Mouse (Mus musculus) kidney, postnatal 0 days (tissue): Measurements from ENCODE around the gene Rnpep. TPM values are rescaled to one million over a fixed set of nuclear protein-coding genes. Genes with fewer than 3 reads are reported as not detected.

ENCODE experiments used
- ATAC-seq: fragments of 200-750 bp; cut with Nextera tagmentation; replicated peaks from 2 replicates; pipeline ENCODE4 v1.8.0; 2017; ENCODE audit warnings: low read depth, moderate number of reproducible peaks, moderate TSS enrichment, moderate library complexity; ENCODE audit not compliant: low FRiP score
- DNase-seq: peaks from one replicate; pipeline ENCODE4 v3.0.0-alpha.2; 2016; ENCODE audit warnings: low spot score
- H3K27ac ChIP-seq: fragments of 300-500 bp; sonication (generic); 2 replicates; pipeline ENCODE4 v1.5.1; 2014; ENCODE audit warnings: mild to moderate bottlenecking
- H3K27me3 ChIP-seq: fragments of 300-500 bp; sonication (generic); 2 replicates; pipeline ENCODE4 v1.6.1; 2014; ENCODE audit warnings: low read length, mixed read lengths; ENCODE audit not compliant: insufficient read depth
- H3K36me3 ChIP-seq: fragments of 300-500 bp; sonication (generic); 2 replicates; pipeline ENCODE4 v1.6.1; 2014; ENCODE audit warnings: low read length, mixed read lengths; ENCODE audit not compliant: insufficient read depth
- H3K4me1 ChIP-seq: fragments of 300-500 bp; sonication (generic); replicated peaks from 2 replicates; pipeline ENCODE4 v1.6.1; 2014; ENCODE audit warnings: antibody characterized with exemption, low read length, mixed read lengths; ENCODE audit not compliant: insufficient read depth
- H3K4me2 ChIP-seq: fragments of 300-500 bp; sonication (generic); 2 replicates; pipeline ENCODE4 v1.6.1; 2014; ENCODE audit warnings: mild to moderate bottlenecking, low read length, moderate library complexity, mixed read lengths
- H3K4me3 ChIP-seq: fragments of 300-500 bp; sonication (generic); replicated peaks from 2 replicates; pipeline ENCODE4 v1.5.1; 2014; ENCODE audit warnings: low read depth, low read length
- H3K9ac ChIP-seq: fragments of 300-500 bp; sonication (generic); 2 replicates; pipeline ENCODE4 v1.6.1; 2014; ENCODE audit warnings: low read depth, low read length
- H3K9me3 ChIP-seq: fragments of 300-500 bp; sonication (generic); replicated peaks from 2 replicates; pipeline ENCODE4 v1.6.1; 2016; ENCODE audit warnings: low read length, inconsistent platforms, mixed read lengths
- CTCF ChIP-seq: IDR thresholded peaks from 2 replicates; pipeline ENCODE4 v1.5.1; 2016; ENCODE audit warnings: antibody characterized with exemption, low read depth, mild to moderate bottlenecking, moderate library complexity
- WGBS: fragments of 180-500 bp; shearing (Covaris S2); extraction: QIAGEN DNeasy Blood & Tissue Kit; methylation state at CpG from one replicate; pipeline ENCODE4 v1.1.7; 2014; 5-methylcytosine and 5-hydroxymethylcytosine counted together
- polyA plus RNA-seq: library from polyadenylated mRNA; unstranded; fragments of >200 nt; fragmentation: Nextera tagmentation; extraction: Ambion mirVana; gene quantifications from 2 replicates; pipeline ENCODE4 v1.2.1, GENCODE M21; 2015

The Rnpep gene
- polyA plus RNA-seq, 1 experiment from 2014 or later, result 56.5 TPM

DNA sequence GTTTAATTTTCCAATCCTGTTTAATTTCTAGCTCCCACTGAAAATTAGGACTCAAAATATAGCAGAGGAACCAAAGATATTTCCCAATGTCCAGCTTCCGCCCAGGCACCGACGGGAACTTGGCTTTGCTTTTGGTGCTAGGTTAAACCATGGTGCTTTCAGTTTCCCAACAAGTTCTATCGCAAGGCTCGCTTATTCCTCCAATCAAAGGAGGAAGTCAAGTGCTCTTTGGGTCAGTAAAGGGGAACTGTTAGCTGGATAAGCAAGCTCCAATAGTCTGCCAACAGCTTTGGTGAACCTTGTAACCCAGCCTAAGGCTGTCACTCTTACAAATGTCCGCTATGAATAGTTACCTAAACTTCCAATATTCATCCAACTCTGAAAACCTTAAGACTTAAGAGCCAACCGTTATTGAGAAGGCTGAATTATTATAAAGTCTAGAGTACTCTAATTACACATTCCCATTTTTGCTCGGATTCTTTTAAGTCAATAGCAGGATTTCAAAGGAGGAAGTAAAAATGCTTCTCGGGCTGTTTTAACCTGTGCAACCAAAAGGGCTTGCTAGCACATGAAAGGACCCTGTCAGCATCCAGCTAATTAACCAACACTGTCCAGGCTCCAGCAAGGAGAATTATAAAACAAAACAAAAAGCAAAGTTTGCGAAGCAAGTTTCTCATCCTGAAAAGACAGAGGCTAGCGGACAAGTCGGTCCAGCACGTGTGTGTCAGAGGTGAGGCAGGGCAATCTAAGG lies 1.2 kb downstream of the Rnpep start:
- no peak for ATAC-seq
- WGBS, result 30% methylated on average over 13 of the region's 13 CpGs
- TF ChIP-seq CTCF, result no peak

DNA sequence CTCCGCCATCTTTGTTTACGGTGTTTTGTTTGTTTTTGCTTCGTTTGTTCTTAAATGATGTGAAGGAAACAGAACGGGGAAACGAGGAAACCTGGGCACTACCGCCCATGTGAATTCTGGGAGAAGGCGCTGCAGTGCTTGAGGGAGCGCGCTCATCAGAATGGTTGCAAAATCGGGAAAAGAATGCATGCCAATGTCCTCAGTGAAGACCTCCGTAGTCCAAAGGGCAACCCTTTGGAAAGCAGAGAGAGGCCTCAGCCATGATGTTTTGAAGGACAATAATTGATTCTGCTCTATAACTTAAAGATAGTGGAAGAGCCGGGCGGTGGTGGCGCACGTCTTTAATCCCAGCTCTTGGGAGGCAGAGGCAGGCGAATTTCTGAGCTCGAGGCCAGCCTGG lies 2.0 kb downstream of the Rnpep start:
- Histone ChIP-seq H3K27ac (no peak overlapping the region), H3K4me1 (no peaks in the 10 kb centered on the region), H3K4me3 (no peak overlapping the region), H3K4me2 (no peak overlapping the region), H3K9ac (no peak overlapping the region), H3K27me3 (no peaks in the 10 kb centered on the region), H3K36me3 (peaks cover 16% of the 10 kb centered on the region), H3K9me3 (no peaks in the 10 kb centered on the region)
- no peak for TF ChIP-seq CTCF
- DNase-seq (no peak), ATAC-seq (no peak)
- whole genome bisulfite sequencing, result 97% methylated on average over 17 of the region's 17 CpGs

More for the DNA sequence above, 1.2 kb downstream of the Rnpep start:
- peak overlapping the region; percentile 87 for H3K27ac ChIP-seq
- H3K9ac ChIP-seq, result peak overlapping the region; percentile 89
- H3K4me1 ChIP-seq, result no peaks in the 10 kb centered on the region
- no peaks in the 10 kb centered on the region for H3K27me3 ChIP-seq
- peak; percentile 37 for DNase-seq
- H3K36me3 ChIP-seq, result peaks cover 10% of the 10 kb centered on the region; the same call in 1 of the 2 replicates
- H3K4me3 ChIP-seq, result peak overlapping the region; percentile 74
- H3K9me3 ChIP-seq, result no peaks in the 10 kb centered on the region
- peak overlapping the region; percentile 80 for H3K4me2 ChIP-seq

DNA sequence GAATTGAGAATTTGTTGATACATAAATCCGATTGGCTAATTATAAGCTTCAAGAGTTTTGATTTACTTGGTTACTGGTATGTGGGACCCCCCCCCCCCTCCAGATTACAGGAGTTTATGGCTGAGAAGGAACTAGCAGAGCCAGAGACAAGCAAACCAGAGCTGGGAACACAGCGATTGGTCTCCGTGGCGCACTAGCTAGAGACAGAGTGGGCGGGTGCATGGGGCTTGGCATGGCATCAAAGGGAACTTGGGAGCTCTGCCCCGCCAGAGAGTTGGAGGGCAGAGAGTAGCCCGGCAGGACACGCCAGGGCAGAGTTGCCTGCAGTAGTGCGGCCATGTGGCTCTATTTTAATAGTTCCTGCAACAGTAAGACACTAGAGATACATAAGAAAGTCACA lies 3.2 kb downstream of the Rnpep start:
- DNase-seq (peak; percentile 28), ATAC-seq (no peak)
- Histone ChIP-seq H3K27ac (no peak overlapping the region), H3K4me3 (no peak overlapping the region), H3K9me3 (no peaks in the 10 kb centered on the region), H3K4me1 (no peaks in the 10 kb centered on the region), H3K36me3 (peaks cover 19% of the 10 kb centered on the region), H3K4me2 (no peak overlapping the region), H3K27me3 (no peaks in the 10 kb centered on the region), H3K9ac (no peak overlapping the region)
- 69% methylated on average over 9 of the region's 9 CpGs for WGBS
- no peak for TF ChIP-seq CTCF

DNA sequence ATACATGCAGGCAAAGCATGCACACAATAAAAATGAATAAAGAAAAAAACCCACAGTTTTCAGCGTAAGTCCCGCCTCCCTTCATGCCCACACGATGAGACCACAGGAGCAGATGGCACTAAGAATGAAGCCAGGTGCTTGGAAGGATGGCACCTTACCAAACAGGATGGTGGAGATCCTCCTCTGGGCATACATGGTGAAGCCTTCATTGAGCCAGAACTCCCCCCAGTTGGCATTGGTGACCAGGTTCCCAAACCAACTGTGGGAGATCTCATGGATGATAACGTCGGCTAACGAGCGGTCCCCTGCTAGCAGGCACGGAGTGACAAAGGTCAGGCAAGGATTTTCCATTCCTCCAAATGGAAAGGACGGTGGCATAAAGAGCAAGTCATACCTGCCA lies 12.5 kb downstream of the Rnpep start:
- 88% methylated on average over 9 of the region's 9 CpGs for WGBS
- no peak for ATAC-seq
- Histone ChIP-seq H3K4me1 (no peaks in the 10 kb centered on the region), H3K36me3 (peaks cover 33% of the 10 kb centered on the region; the same call in 1 of the 2 replicates), H3K9ac (no peak overlapping the region), H3K27me3 (no peaks in the 10 kb centered on the region), H3K27ac (no peak overlapping the region), H3K4me3 (no peak overlapping the region), H3K4me2 (no peak overlapping the region), H3K9me3 (no peaks in the 10 kb centered on the region)
- DNase-seq, result no peak
- TF ChIP-seq CTCF, result no peak

DNA sequence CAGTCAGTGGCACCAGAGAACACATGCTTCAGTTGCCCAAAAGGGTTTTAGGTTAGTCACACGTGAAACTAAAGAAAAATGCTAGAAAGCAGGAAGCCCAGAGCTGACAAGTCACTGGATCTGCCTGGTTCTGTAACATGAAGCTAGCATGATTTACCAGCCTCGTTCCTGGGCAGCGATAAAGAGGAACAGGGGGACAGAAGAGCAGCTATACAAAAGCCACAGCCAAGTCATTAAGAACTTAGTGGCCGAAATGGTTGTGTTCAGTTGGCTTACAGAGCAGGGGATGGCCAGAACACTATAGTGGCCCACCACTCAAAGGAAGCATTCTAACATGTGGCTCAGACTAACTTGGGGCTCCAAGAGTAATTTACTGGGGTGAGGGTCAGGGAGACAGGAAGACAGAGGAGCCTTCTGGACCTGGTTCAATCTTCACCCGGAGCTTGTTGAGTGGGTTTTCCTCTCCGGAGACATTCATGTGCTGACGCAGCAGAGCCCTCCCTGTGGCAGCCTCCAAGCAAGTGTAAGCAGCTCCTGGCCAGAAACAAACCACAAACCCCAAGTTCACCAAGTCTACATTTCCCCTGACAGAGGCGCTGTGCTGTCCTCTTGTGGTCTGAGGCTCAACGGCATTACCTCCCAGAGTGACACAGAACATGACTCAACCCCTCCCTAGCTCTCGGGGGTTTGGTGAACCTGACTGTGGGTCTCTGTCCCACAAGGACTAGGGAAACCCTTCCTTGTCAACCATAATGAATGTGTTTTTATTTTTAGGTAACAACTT lies 16.0 kb downstream of the Rnpep start:
- peak; percentile 37; the same call in 1 of the 2 replicates for TF ChIP-seq CTCF
- no peak for DNase-seq
- no peak overlapping the region for H3K27ac ChIP-seq
- 75% methylated on average over 10 of the region's 10 CpGs for WGBS
- H3K4me1 ChIP-seq, result no peaks in the 10 kb centered on the region
- H3K4me2 ChIP-seq, result no peak overlapping the region
- no peak overlapping the region for H3K4me3 ChIP-seq
- peaks cover 44% of the 10 kb centered on the region for H3K36me3 ChIP-seq
- H3K9ac ChIP-seq, result no peak overlapping the region
- ATAC-seq, result no peak
- H3K9me3 ChIP-seq, result no peaks in the 10 kb centered on the region
- H3K27me3 ChIP-seq, result no peaks in the 10 kb centered on the region

DNA sequence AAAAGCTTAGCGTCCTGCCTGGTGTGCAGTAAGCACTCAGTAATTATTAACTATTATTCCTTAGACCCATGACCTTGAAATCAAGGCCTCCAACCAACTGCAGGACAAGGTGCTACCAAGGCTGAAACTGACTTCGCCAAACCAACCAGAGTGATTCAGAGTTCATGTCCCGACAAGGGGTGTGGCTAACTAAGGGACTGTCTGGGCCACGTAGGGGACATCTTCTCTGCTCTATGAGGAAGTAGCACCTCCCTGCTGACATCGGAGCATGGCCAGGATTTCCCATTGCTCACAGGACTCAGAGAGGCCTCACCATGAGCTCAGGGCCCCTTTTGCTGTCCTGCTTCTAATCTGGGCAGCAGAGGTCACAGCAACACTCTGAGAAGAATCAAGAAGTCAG lies 18.1 kb downstream of the Rnpep start:
- WGBS, result 73% methylated on average over 5 of the region's 5 CpGs
- H3K4me1 ChIP-seq, result no peaks in the 10 kb centered on the region
- H3K27me3 ChIP-seq, result no peaks in the 10 kb centered on the region
- no peak for TF ChIP-seq CTCF
- H3K9ac ChIP-seq, result no peak overlapping the region
- peak; percentile 35 for ATAC-seq
- H3K4me3 ChIP-seq, result no peak overlapping the region
- DNase-seq, result no peak
- no peaks in the 10 kb centered on the region for H3K9me3 ChIP-seq
- H3K27ac ChIP-seq, result peak overlapping the region; percentile 43; the same call in 1 of the 2 replicates
- H3K36me3 ChIP-seq, result peaks cover 35% of the 10 kb centered on the region
- H3K4me2 ChIP-seq, result no peak overlapping the region
